Mouse (Mus musculus): ENCODE measurements around the gene Cd72. TPM values are rescaled to one million over a fixed set of nuclear protein-coding genes. Genes with fewer than 3 reads are reported as not detected.

The Cd72 gene
- total RNA-seq, 2 experiments from 2014 or later = 7.7 to 9.1 TPM

DNA sequence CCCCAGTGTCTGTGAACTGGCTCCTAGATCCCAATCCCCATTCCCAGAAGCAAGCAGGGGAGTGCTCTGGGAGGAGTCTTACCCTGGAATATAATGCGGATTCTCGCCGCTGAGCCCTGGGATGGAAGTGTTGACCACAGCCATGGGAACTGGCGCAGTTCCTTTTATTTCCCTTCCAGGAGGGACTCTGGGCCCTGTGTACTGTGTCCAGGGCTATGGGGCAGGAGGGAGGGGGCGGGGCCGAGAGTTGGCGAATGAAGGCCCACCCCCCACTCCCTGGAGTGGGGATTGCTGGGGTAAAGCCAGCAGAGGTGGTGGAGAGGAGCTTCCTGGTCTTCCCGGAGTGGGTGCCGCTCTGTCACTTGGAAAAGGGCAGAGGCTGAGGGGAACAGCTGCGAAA is 25.5 kb downstream of the Cd72 start, which contains the start of gene Fam166b:
TSS of gene Fam166b (minus strand) at position 189 of the 400 bp plus-strand sequence.
- ATAC-seq (replicated peaks; ENCODE audit: poor library complexity, severe bottlenecking) = no peak

DNA sequence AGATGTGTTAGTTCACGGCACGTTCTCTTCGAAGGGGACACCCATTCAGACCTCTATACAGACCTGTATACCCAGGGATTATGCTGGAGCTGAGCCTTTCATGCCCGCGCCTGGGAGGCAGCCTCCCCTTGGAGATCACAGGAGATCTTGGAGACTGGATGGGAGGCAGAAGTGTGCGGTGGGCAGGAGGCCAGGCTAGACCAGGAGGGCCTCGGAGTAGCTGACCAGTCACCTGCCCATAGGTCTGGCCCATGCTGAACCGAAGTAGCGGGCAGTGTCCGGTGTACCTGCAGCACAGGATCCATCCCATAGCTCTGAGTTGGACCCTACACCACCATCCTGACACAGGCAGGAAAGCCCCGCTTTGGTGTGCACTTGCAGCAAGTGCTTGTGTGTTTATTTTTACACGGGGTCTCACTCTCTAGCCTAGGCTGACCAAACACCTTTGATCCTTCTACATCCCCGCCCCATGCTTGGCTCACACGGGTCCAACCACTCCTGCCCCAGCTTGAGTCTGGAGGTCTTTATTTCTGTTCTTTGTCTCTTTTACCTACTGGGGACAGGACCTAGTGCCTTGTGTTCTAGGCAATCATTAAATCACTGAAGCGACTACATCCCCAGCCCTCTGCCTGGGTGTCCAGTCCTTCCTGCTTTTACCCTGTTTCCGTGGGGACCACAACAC is 26.1 kb downstream of the Cd72 start:
- ATAC-seq (replicated peaks; ENCODE audit: poor library complexity, severe bottlenecking) = no peak

DNA sequence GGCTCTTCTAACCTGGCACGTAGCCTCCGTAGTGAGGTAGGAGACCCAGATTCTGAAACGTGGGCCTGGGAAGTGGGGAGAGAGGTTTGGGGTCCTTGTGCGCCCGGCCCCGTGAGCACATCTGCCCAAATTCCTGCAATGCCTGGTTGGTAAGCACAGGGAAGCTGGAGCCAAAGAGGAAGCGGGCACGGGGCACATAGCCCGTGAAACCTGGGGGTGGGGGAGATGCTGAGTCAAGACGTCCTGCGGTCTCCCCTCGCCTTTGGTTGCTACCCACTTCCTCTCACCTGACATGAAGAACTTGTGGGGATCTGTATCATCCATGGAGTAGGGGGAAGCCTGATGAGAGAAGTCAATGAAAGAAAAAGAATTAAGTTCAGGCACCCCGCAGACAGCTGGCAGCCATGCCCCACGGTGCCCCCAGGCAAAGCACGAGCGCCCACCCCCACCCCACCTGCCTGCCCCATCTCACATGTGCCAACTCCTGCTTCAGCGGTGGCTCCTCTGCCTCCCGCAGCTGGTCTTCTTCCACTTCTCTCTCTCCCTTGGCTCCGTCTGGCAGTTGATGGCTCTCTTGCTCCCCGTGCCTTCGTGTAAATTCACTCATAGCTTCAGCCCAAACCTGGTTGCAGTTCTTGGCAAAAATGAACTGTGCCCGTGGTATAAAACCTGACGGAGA is 26.8 kb downstream of the Cd72 start:
- ATAC-seq (replicated peaks; ENCODE audit: poor library complexity, severe bottlenecking) = peak; percentile 85

DNA sequence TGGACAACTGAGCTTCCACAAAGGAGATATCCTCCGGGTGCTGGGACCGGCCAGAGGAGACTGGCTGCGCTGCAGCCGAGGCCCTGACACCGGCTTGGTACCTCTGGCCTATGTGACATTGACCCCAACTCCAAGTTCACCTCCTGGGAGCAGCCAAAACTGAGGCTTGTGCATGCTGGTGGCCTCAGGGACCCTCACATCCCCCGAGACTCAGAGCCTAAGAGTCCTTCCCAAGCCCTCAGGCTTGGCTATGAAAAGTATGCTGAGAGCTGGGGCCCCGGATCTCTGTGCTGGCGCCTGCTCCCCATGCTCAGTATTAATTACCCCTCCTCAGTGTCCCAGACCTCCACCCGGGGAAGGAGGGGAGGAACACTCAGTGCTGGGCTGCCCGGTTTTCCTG is 27.9 kb downstream of the Cd72 start:
- no peak for ATAC-seq (replicated peaks; ENCODE audit: poor library complexity, severe bottlenecking)

DNA sequence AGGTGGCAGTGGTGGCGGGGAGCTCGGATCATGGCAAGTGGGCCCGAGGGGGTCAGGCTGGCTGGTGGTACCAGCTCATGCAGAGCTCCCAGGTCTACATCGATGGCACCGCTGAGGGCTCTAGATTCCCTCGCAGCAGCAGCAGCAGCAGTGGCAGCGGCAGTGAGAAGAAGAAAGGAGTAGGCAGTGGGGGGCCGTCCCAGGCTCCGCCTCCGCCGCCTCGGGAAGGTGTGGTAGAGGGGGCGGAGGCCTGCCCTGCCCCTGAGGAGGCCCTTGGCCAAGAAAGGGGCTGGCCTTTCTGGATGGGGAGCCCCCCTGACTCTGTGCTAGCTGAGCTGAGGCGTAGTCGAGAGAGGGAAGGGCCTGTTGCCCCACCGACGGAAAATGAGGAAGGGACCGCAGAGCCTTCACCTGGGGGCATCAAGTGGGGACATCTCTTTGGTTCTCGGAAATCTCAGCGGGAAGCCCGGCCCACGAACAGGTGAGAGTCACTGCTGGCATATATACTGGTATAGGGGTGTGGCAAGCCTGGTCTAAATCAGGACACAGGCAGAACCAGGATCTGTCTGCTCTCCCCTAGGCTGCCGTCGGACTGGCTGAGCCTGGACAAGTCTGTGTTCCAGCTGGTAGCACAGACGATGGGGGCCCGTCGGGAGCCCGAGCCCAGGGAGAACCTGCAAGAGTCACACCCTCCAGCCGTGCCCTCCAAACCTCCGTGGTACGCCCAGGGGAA is 28.6 kb downstream of the Cd72 start:
- ATAC-seq (replicated peaks; ENCODE audit: poor library complexity, severe bottlenecking) = peak; percentile 33

DNA sequence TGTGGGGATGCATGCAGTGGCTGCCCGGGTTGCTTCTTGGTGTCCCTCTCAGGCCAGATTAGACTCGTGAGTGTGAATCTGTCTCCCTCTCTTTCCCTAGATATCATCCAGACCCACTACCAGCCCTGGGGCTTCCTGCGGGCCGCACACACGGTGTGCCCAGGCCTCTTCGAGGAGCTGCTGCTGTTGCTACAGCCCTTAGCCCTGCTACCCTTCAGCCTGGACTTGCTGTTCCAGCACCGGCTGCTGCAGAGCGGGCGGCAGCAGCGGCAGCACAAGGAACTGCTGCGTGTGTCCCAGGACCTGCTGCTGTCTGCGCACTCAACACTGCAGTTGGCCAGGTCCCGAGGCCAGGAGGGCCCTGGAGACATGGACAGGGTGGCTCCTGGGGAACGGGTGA is 29.2 kb downstream of the Cd72 start:
- ATAC-seq (replicated peaks; ENCODE audit: poor library complexity, severe bottlenecking) = no peak

DNA sequence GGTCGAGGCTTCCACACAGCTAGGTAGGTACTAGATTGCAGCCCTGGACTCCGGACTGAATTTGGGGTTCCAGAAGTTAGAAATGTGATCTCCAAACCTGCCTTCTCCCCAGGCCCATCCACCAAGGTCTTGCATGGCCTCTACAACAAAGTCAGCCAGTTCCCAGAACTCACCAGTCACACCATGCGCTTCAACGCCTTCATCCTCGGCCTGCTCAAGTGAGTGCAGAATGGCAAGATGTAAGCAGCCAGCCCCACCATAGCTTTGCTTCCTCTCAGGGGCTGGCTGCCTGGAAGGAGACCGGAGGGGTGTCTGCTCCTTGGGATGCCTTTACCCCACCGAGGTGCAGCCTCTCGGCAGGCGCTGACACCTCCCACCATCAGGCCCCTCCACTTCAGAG is 30.4 kb downstream of the Cd72 start:
- no peak for ATAC-seq (replicated peaks; ENCODE audit: poor library complexity, severe bottlenecking)

DNA sequence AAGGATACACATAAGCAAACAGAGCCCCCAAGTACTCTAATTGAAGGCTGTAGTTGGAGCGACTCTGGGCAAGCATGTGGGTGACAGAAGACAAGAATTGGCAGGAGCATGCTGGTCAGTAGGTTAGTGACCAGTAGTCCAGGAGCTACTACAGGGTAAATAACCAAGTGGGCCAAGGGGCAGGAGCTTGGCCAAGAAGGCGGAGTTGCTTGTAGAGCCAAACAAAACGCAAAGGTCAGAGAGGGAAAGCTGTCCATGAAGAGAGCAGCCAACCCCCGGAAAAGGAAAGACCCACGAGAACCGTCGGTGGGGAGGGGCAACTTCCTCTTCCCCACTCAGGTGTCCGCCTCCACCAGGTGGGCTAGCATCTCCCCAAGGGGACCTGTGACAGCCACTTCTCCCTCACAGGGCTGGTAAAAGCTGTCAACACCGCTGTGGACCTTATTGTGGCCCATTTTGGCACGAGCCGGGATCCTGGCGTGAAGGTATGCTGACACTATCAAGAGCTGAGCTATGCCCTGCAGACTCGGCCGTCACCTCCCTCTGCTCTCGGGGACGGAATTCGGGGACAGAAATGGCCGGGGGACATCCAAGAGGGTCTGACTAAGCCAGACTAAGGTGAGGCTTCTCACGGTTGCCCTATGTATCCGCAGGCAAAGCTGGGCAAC is 31.0 kb downstream of the Cd72 start:
- no peak for ATAC-seq (replicated peaks; ENCODE audit: poor library complexity, severe bottlenecking)

DNA sequence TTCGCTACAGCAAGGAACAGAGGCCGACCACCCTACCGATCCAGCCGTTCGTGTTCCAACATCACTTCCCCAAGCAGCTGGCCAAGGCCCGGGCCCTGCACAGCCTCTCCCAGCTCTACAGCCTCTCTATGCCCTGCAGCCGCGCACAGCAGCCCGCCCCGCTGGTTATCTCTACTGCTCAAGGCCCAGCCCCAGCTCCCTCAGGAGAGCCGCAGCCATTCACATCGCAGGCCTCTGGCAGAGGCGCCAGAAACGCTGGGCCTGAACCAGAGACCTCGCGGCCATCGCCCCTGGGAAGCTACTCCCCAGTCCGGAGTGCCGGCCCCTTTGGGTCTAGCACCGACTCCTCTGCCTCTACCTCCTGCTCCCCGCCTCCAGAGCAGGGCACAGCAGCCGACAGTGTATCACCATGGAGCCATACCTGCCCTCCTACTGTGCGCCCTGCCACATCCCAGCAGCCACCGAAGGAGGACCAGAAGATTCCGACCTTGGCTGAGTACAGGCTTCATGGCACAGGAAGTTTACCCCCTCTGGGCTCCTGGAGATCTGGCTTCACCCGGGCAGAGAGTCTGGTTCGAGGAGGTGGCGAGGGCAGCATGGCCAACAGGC is 32.7 kb downstream of the Cd72 start:
- no peak for ATAC-seq (replicated peaks; ENCODE audit: poor library complexity, severe bottlenecking)

DNA sequence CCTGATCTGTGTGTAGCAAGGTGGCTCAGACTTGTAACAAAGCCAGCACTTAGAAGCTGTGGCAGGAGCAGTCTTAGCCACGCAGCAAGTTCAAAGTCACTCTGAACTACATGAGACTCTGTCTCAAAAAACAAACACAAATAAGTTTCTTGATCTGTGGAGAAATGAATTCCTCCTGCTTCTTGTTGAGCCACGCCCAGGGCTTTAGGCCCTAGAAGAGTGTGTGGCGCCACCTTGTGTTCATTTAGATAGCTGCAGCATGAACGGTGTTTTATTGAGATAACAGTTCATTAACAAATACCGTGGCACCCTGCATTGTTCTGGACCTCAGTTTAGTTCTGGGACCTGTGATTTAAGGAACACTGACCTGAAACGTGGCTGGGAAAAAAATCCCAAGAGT is 34.1 kb downstream of the Cd72 start:
- peak; percentile 65 for ATAC-seq (replicated peaks; ENCODE audit: poor library complexity, severe bottlenecking)

DNA sequence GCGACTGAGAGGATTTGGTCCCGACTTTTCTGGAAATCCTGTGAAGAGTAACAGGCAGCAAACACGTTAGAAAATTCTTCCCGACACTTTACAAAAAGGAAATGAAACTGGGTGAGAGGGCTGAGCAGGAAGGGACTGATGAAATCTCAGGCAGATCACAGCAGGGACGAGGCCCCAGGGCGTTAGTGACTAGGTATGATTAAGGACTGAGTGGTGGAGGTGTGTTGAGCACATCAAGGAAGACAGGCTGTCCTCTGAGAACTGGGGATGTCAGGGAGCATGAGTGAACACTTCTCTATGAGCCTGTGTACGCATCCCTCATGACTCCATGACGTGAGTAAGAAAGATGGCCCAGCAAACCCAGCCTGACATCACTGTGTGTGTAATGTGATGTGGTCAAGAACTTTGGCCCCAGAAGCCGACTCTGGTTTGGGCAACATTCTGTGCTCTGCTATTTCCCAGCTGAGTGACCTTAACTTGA is 34.6 kb downstream of the Cd72 start:
- peak; percentile 76 for ATAC-seq (replicated peaks; ENCODE audit: poor library complexity, severe bottlenecking)

DNA sequence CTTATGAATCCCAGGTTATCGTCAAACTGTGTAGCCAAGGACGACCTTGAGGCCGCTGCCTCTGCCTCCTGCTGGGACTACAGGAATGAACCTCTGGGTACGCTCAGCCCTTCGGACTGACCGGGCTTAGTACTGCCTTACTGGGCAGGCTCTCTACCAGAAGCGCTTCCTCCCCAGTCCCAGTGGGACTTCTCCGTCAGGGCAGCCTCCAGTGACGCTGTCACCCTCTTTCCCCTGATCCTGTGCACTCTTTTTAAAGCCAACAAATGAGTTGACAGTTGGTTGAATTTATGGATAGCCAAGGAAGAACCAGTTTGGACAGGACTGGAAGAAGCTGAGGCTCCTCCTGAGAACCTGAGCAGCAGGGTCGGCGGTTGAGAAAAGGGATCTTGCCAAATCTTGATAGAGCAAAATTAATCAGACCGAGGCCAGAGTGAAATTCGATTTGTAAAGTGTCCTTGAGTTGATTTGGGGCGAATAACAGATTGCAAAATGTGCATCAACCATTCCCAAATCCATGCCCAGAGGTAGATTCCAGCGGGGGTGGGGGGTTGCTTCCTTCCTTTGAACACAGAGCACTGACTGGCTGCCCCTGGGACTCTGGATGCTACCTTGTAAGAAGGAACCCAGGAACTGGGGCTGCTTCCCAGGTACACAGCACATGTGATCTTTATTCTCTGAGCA is 35.3 kb downstream of the Cd72 start:
- no peak for ATAC-seq (replicated peaks; ENCODE audit: poor library complexity, severe bottlenecking)

DNA sequence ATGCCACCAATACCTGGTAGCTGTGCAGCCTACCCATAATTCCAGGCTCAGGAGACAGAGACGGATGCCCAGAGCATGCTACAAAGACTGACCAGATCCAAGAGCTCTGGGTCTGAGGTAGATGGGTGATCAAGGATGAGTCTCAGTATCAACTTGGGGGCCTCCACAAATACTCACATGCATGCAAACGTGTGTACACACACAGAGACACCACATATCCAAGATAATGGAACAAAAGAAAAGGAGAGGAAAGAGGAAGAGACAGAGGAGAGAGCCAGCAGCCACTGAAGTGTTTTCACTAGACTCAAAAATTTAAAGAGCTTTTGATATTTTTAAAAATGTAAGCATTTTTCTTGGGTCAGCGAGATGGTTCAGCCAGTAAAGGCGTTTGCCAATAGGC is 36.0 kb downstream of the Cd72 start:
- ATAC-seq (replicated peaks; ENCODE audit: poor library complexity, severe bottlenecking) = no peak

DNA sequence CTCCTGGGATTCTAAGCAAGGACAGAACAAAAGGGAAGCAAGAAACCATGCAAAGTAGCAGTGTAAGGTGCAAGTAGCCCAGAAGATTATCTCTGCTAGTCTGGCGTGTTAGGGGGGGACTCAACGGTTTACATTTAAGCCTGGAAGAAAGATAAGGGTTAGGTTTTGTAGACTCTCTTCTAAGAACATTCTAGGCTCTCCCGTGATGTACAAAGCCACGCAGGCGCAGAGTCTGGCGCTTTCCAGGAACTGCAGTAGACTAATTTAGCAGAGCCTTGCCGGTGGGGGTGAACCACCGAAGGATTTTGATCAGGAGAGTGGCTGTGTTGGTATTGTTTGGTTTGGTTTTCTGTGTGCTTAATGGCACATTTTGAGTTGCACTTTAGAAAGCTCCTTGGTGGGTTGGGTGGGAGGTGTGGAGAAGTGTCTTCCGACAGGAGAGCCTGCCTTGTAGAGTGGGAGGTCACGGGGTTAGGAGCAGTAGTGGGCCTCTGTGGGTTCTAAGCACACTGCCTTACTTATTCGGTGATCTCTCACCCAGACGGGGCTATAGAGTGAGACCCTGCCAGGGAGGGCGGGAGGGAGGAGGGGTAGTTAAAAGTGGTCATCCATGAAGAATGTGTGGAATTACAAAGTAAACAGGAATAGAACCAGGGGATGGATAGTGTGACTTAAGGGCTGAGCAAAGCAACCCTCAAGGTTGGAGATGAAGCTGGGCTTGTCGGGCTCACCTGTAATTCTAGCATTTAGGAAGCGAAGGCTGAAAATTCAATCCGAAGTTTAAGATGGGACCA is 37.0 kb downstream of the Cd72 start:
- ATAC-seq (replicated peaks; ENCODE audit: poor library complexity, severe bottlenecking) = no peak

DNA sequence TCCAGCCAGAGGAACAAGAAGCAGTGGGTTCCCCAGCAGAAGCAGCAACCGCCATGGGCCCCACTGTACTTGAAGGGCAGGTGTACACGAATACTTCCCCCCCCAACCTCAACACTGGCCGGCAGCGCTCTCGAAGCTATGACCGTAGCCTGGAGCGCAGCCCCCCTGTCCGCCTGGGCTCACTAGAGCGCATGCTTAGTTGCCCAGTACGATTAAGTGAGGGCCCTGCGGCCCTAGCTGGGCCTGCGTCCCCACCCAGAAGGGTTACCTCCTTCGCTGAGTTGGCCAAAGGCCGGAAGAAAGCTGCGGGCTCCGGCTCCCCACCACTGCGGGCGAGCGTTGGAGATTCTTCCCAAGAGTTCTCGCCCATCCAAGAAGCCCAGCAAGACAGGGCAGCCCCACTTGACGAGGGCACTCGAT is 38.3 kb downstream of the Cd72 start:
- ATAC-seq (replicated peaks; ENCODE audit: poor library complexity, severe bottlenecking) = no peak

DNA sequence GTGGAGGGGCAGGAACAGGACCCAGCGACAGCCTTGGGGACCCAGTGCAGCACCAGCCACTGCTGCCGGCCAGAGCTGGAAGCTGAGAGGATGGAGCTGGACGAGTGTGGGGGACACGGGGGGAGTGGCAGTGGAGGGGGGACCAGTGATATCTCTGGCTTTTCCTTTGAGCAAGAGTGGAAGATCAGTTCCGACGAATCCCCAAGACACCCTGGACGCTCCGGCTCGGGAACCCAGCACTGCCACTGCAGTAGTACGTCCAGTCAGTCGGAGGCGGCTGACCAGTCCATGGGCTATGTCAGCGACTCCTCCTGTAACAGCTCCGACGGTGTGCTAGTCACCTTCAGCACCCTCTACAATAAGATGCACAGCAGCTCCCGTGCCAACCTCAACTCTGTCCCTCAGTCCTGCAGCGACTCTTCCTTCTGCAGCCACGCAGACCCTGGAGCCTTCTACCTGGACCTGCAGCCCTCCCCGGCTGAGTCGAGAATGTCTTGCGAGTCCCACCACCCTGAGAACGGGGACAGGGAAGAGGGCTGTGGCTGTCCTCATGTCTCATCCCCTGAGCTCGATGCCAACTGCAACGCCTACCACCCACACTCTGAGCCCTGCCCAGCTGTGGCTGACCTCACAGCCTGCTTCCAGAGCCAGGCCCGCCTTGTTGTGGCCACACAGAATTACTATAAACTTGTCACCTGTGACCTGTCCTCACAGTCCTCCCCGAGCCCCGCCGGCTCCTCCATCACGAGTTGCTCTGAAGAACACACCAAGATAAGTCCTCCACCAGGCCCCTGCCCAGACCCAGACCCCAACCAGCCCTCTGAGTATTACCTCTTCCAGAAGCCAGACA is 39.0 kb downstream of the Cd72 start:
- no peak for ATAC-seq (replicated peaks; ENCODE audit: poor library complexity, severe bottlenecking)

DNA sequence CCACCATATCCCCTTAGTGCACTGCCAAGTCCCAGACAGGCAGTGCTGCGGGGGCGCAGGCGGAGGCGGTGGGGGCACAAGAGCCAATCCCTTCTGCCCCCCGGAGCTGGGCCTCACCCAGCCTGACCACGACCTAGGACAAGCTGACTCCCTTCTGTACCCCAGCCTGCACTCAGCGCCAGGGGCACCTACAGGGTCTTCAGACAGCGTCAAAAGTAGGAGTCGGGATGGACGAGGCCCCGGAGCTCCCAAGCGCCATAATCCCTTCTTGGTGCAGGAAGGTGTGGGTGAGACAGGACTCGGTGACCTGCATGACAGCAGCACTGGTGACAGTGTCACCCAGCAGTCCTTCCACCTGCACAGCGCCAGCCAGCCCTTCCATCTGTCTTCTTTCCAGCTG is 39.7 kb downstream of the Cd72 start:
- no peak for ATAC-seq (replicated peaks; ENCODE audit: poor library complexity, severe bottlenecking)
